Comparison of ENCODE assay signal across 14 mouse cellular contexts in the genomic region with DNA sequence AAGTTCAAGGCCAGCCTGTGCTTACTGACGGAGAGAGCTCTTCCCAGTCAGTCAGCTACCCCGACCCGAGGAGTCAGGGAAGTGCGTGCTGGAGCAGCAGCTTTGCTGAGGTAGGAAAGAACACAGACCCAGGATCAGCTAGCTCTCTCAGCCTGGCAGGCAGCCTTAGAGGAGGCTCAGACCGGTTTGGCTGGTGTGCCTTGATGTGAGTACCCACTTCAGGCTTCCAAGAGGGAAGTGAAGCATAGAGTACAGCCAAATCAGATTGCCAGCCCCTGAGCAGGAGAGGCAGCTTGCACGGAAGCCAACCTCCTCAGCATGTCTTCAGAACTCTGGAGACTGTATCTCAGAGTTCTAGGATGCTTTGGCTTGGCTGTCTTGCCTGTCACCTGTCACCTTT. TPM values are rescaled to one million over a fixed set of nuclear protein-coding genes. Genes with fewer than 3 reads are reported as not detected.
A peak's percentile ranks its signal among the peaks of the same experiment; 100 is the strongest.
DNase-seq lines count a peak whose midpoint lies in the region; ATAC-seq lines count a peak whose summit lies in the region.
"Had no signal": no experiment of that assay in that cellular context is flagged by ENCODE, and none has a peak within 500 bp of the region (broad histone marks: within the 10 kb centered on the region; RNA-seq: fewer than 3 reads in every experiment).

No protein-coding gene starts in this region.

- no peaks in the 10 kb centered on the region for H3K27me3 ChIP-seq in embryonic facial prominence, embryonic 15.5 days
- no peaks in the 10 kb centered on the region for H3K27me3 ChIP-seq in kidney, embryonic 16.5 days (ENCODE audit: insufficient read depth, low read length)
- H3K27me3 ChIP-seq: embryonic facial prominence, embryonic 13.5 days; liver, embryonic 13.5 days; midbrain, embryonic 13.5 days; neural tube, embryonic 12.5 days had no signal

- H3K9me3 ChIP-seq in embryonic facial prominence, embryonic 15.5 days (replicated peaks): no peaks in the 10 kb centered on the region
- no peaks in the 10 kb centered on the region for H3K9me3 ChIP-seq in kidney, embryonic 16.5 days (ENCODE audit: low read length)
- H3K9me3 ChIP-seq: embryonic facial prominence, embryonic 13.5 days; liver, embryonic 13.5 days; midbrain, embryonic 13.5 days; neural tube, embryonic 12.5 days had no signal

- H3K4me1 ChIP-seq in embryonic facial prominence, embryonic 15.5 days: peaks cover 20% of the 10 kb centered on the region
- peaks cover 31% of the 10 kb centered on the region for H3K4me1 ChIP-seq in kidney, embryonic 16.5 days (ENCODE audit: insufficient read depth, low read length)

- H3K27ac ChIP-seq in embryonic facial prominence, embryonic 15.5 days (replicated peaks): peak overlapping the region; percentile 39
- H3K27ac ChIP-seq in kidney, embryonic 16.5 days (ENCODE audit: low read length): peak overlapping the region; percentile 35; the same call in 1 of the 2 replicates
- H3K27ac ChIP-seq: embryonic facial prominence, embryonic 13.5 days; left cerebral cortex, adult 2 months; liver, embryonic 13.5 days; midbrain, embryonic 13.5 days; neural tube, embryonic 12.5 days had no signal

- peaks cover 48% of the 10 kb centered on the region for H3K36me3 ChIP-seq in embryonic facial prominence, embryonic 15.5 days
- H3K36me3 ChIP-seq in kidney, embryonic 16.5 days (ENCODE audit: insufficient read depth, low read length): peaks cover 38% of the 10 kb centered on the region

- no peak overlapping the region for H3K9ac ChIP-seq in embryonic facial prominence, embryonic 15.5 days
- H3K9ac ChIP-seq in kidney, embryonic 16.5 days (replicated peaks; ENCODE audit: low read length): no peak overlapping the region
- H3K9ac ChIP-seq: embryonic facial prominence, embryonic 13.5 days; liver, embryonic 13.5 days; midbrain, embryonic 13.5 days; neural tube, embryonic 12.5 days had no signal

- intact Hi-C loops in left cerebral cortex, postnatal 36 days (cut with DNase I): no loop called here
- intact Hi-C loops in heart, postnatal 10 days (cut with DNase I): no loop called here

- WGBS in embryonic facial prominence, embryonic 15.5 days: 75% methylated on average over 6 of the region's 6 CpGs
- 85% methylated on average over 6 of the region's 6 CpGs for WGBS in kidney, embryonic 16.5 days

- H3K4me2 ChIP-seq in embryonic facial prominence, embryonic 15.5 days (replicated peaks): no peak overlapping the region
- H3K4me2 ChIP-seq in kidney, embryonic 16.5 days (replicated peaks; ENCODE audit: low read depth, low read length): no peak overlapping the region
- H3K4me2 ChIP-seq: embryonic facial prominence, embryonic 13.5 days; liver, embryonic 13.5 days; midbrain, embryonic 13.5 days; neural tube, embryonic 12.5 days had no signal

- H3K4me3 ChIP-seq in embryonic facial prominence, embryonic 15.5 days (replicated peaks): no peak overlapping the region
- no peak overlapping the region for H3K4me3 ChIP-seq in kidney, embryonic 16.5 days (ENCODE audit: low read length)
- H3K4me3 ChIP-seq: embryonic facial prominence, embryonic 13.5 days; left cerebral cortex, adult 2 months; liver, embryonic 13.5 days; midbrain, embryonic 13.5 days; neural tube, embryonic 12.5 days had no signal

- ATAC-seq in embryonic facial prominence, embryonic 15.5 days (ENCODE audit: insufficient number of reproducible peaks, low FRiP score, low TSS enrichment, low read depth): no peak
- peak; percentile 72 for ATAC-seq in kidney, embryonic 16.5 days (ENCODE audit: low FRiP score, low TSS enrichment)
- ATAC-seq: CD4-positive, CD25-positive, alpha-beta regulatory T cell, adult 4 months; midbrain, embryonic 13.5 days had no signal

- DNase-seq in gastrocnemius, adult 18-20 months (ENCODE audit: low spot score): peak; percentile 62
- no peak for DNase-seq in gastrocnemius, postnatal 10 days
- peak; percentile 82 for DNase-seq in lung, postnatal 10 days
- DNase-seq in left cerebral cortex, postnatal 36 days (ENCODE audit: low spot score in 2 of 2): no peak
- no peak for DNase-seq in heart, postnatal 10 days
- DNase-seq: liver, embryonic 13.5 days; right cerebral cortex, adult 18-20 months had no signal

RNA-seq across cellular contexts. Expression of gene Slc25a47, which starts 5.3 kb away (rescaled TPM):
- 1 to 10 TPM; 4.8 to 6.1 TPM for total RNA-seq in gastrocnemius, adult 18-20 months (2021)
- 1 to 10 TPM; 5.2 to 9.1 TPM for total RNA-seq in gastrocnemius, postnatal 10 days (2021)
- 11.6 and 12.0 TPM in 2 replicates for polyA plus RNA-seq in embryonic facial prominence, embryonic 15.5 days (2015; fragmentation: Nextera tagmentation; extraction: Ambion mirVana)
- 9.9 and 12.0 TPM in 2 replicates for polyA plus RNA-seq in kidney, embryonic 16.5 days (2015; fragmentation: Nextera tagmentation; extraction: Ambion mirVana)
- 10 to 100 TPM in 1 of 2 experiments, 1 to 10 TPM in 1; 7.2 to 12.3 TPM for total RNA-seq in left cerebral cortex, postnatal 36 days (2021)
- 1 to 10 TPM; 5.0 to 6.3 TPM for total RNA-seq in heart, postnatal 10 days (2021)

RNA-seq across cellular contexts. Expression of gene Slc25a29, which starts 5.5 kb away (rescaled TPM):
- total RNA-seq in gastrocnemius, adult 18-20 months (2021): 1 to 10 TPM; 9.3 to 9.4 TPM
- total RNA-seq in gastrocnemius, postnatal 10 days (2021): 1 to 10 TPM; 4.6 to 4.7 TPM
- polyA plus RNA-seq in embryonic facial prominence, embryonic 15.5 days (2015; fragmentation: Nextera tagmentation; extraction: Ambion mirVana): 11.3 and 11.7 TPM in 2 replicates
- polyA plus RNA-seq in kidney, embryonic 16.5 days (2015; fragmentation: Nextera tagmentation; extraction: Ambion mirVana): 8.5 and 9.1 TPM in 2 replicates
- total RNA-seq in left cerebral cortex, postnatal 36 days (2021): 10 to 100 TPM; 15.0 to 15.6 TPM
- total RNA-seq in heart, postnatal 10 days (2021): 1 to 10 TPM; 2.4 to 2.8 TPM

RNA-seq across cellular contexts. Expression of gene Yy1, which starts 48.4 kb away (rescaled TPM):
- total RNA-seq in gastrocnemius, adult 18-20 months (2021): 10 to 100 TPM; 30.3 to 39.0 TPM
- 10 to 100 TPM; 25.0 to 35.5 TPM for total RNA-seq in gastrocnemius, postnatal 10 days (2021)
- 16.0 and 16.5 TPM in 2 replicates for polyA plus RNA-seq in embryonic facial prominence, embryonic 15.5 days (2015; fragmentation: Nextera tagmentation; extraction: Ambion mirVana)
- polyA plus RNA-seq in kidney, embryonic 16.5 days (2015; fragmentation: Nextera tagmentation; extraction: Ambion mirVana): 15.9 and 16.9 TPM in 2 replicates
- total RNA-seq in left cerebral cortex, postnatal 36 days (2021): 10 to 100 TPM; 41.9 to 52.7 TPM
- total RNA-seq in heart, postnatal 10 days (2021): 10 to 100 TPM; 36.0 to 44.9 TPM

RNA-seq across cellular contexts. Expression of gene Wdr25, which starts 52.2 kb away (rescaled TPM):
- 1 to 10 TPM; 2.7 to 4.1 TPM for total RNA-seq in gastrocnemius, adult 18-20 months (2021)
- total RNA-seq in gastrocnemius, postnatal 10 days (2021): 1 to 10 TPM; 4.1 to 5.2 TPM
- polyA plus RNA-seq in embryonic facial prominence, embryonic 15.5 days (2015; fragmentation: Nextera tagmentation; extraction: Ambion mirVana): 7.1 and 9.9 TPM in 2 replicates
- 8.9 and 9.9 TPM in 2 replicates for polyA plus RNA-seq in kidney, embryonic 16.5 days (2015; fragmentation: Nextera tagmentation; extraction: Ambion mirVana)
- 10 to 100 TPM in 1 of 2 experiments, 1 to 10 TPM in 1; 8.2 to 11.5 TPM for total RNA-seq in left cerebral cortex, postnatal 36 days (2021)
- total RNA-seq in heart, postnatal 10 days (2021): 1 to 10 TPM; 4.6 to 5.5 TPM

RNA-seq across cellular contexts. Expression of gene Wars, which starts 52.8 kb away (rescaled TPM):
- 10 to 100 TPM; 23.5 to 29.2 TPM for total RNA-seq in gastrocnemius, adult 18-20 months (2021)
- 10 to 100 TPM; 24.1 to 26.8 TPM for total RNA-seq in gastrocnemius, postnatal 10 days (2021)
- 62.9 and 65.8 TPM in 2 replicates for polyA plus RNA-seq in embryonic facial prominence, embryonic 15.5 days (2015; fragmentation: Nextera tagmentation; extraction: Ambion mirVana)
- 94.6 and 98.5 TPM in 2 replicates for polyA plus RNA-seq in kidney, embryonic 16.5 days (2015; fragmentation: Nextera tagmentation; extraction: Ambion mirVana)
- total RNA-seq in left cerebral cortex, postnatal 36 days (2021): 10 to 100 TPM; 84.2 to 96.1 TPM
- 10 to 100 TPM; 44.2 to 45.3 TPM for total RNA-seq in heart, postnatal 10 days (2021)

Comparison
In these comparisons a context has a peak if more than half of its experiments do, and no peak if none do; other contexts are left out.
1. DNase-seq: peak in gastrocnemius, adult 18-20 months (single experiment) and lung, postnatal 10 days (single experiment); none in gastrocnemius, postnatal 10 days (single experiment), left cerebral cortex, postnatal 36 days (0 of 2) and heart, postnatal 10 days (0 of 2).